Mouse (Mus musculus): Measurements from ENCODE around the gene Arhgef25.
A peak's percentile ranks its signal among the peaks of the same experiment; 100 is the strongest.

The Arhgef25 gene

DNA sequence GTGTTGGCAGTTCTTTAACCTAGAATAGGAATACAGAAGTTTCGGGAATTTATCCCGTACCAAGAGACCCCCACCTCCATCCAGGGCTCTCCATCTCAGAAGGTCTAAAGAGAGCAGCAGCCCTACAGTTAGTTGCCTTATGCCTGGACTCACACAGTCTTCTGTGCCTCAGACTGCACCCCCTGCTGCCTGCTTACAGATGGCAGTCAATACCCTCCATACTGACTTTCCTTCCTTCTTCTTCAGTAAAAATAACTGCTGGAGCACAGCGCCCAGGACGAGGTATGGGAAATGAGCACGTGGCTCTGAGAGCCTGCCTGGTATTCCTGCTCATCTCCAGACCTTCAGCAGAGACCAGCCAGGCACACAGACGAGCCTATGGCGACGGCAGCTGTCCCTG lies 10.4 kb upstream of the Arhgef25 start:
- H3K4me1 ChIP-seq (replicated peaks; ENCODE audit: low read depth, low read length) = peaks cover 67% of the 10 kb centered on the region
- no peaks in the 10 kb centered on the region for H3K27me3 ChIP-seq (ENCODE audit: insufficient read depth, low read length)
- no peaks in the 10 kb centered on the region for H3K9me3 ChIP-seq (ENCODE audit: low read length)
- H3K4me3 ChIP-seq (replicated peaks; ENCODE audit: low read length) = no peak overlapping the region
- TF ChIP-seq POU5F1 (IDR thresholded peaks at IDR 0.05; ENCODE audit: borderline replicate concordance, low read length) (no peak), CTCF (conservative IDR thresholded peaks at IDR 0.05; ENCODE audit: low read length) (no peak), NANOG (IDR thresholded peaks at IDR 0.05; ENCODE audit: borderline replicate concordance, low read length) (no peak)
- H3K36me3 ChIP-seq (ENCODE audit: insufficient read depth, low read length) = peaks cover 83% of the 10 kb centered on the region

DNA sequence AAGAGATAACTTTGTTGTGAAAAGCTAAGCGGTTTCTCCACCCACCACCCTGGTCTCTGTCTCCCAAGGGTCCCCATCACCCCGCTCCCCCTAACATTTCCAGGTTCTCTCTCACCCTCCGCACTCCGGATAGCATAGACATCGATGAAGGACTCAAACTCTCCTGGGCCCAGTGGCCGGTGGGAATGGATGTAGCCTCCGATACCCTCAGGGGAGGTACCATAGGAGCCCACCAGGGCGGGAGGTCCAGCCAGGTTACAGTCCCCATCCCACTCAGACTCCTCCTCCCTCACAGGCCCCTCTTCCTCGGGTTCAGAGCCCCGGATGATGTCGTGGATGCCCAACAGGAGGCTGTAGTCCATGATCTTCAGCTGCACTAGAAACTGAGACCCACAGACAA lies 9.6 kb upstream of the Arhgef25 start:
- H3K36me3 ChIP-seq (ENCODE audit: insufficient read depth, low read length) = peaks cover 75% of the 10 kb centered on the region
- H3K4me1 ChIP-seq (replicated peaks; ENCODE audit: low read depth, low read length) = peaks cover 66% of the 10 kb centered on the region
- no peaks in the 10 kb centered on the region for H3K9me3 ChIP-seq (ENCODE audit: low read length)
- H3K4me3 ChIP-seq (replicated peaks; ENCODE audit: low read length) = no peak overlapping the region
- TF ChIP-seq CTCF (conservative IDR thresholded peaks at IDR 0.05; ENCODE audit: low read length) (no peak), NANOG (IDR thresholded peaks at IDR 0.05; ENCODE audit: borderline replicate concordance, low read length) (no peak), POU5F1 (IDR thresholded peaks at IDR 0.05; ENCODE audit: borderline replicate concordance, low read length) (no peak)
- no peaks in the 10 kb centered on the region for H3K27me3 ChIP-seq (ENCODE audit: insufficient read depth, low read length)

DNA sequence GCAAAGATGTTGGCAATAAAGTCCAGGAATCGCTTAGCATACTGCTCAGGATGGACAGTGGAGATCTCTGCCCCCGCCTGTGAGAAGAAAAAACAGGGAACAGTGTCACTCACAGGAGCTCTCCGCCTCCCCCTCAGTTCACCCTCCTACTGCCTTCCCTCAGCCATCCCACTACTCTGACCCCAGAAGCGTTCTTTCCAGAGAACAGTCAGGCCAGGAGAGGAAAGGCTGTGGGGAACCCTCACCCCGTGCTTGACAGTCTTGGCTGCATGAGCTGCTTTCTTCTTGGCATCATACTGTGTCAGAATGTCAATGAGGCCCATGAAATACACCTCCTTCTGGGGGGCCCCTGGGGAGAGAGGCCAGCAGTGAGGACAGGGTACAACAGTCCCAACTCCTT lies 9.2 kb upstream of the Arhgef25 start:
- TF ChIP-seq NANOG (IDR thresholded peaks at IDR 0.05; ENCODE audit: borderline replicate concordance, low read length) (no peak), CTCF (conservative IDR thresholded peaks at IDR 0.05; ENCODE audit: low read length) (no peak), POU5F1 (IDR thresholded peaks at IDR 0.05; ENCODE audit: borderline replicate concordance, low read length) (no peak)
- no peaks in the 10 kb centered on the region for H3K27me3 ChIP-seq (ENCODE audit: insufficient read depth, low read length)
- peaks cover 71% of the 10 kb centered on the region for H3K36me3 ChIP-seq (ENCODE audit: insufficient read depth, low read length)
- no peak overlapping the region for H3K4me3 ChIP-seq (replicated peaks; ENCODE audit: low read length)
- H3K4me1 ChIP-seq (replicated peaks; ENCODE audit: low read depth, low read length) = peaks cover 68% of the 10 kb centered on the region
- no peaks in the 10 kb centered on the region for H3K9me3 ChIP-seq (ENCODE audit: low read length)

DNA sequence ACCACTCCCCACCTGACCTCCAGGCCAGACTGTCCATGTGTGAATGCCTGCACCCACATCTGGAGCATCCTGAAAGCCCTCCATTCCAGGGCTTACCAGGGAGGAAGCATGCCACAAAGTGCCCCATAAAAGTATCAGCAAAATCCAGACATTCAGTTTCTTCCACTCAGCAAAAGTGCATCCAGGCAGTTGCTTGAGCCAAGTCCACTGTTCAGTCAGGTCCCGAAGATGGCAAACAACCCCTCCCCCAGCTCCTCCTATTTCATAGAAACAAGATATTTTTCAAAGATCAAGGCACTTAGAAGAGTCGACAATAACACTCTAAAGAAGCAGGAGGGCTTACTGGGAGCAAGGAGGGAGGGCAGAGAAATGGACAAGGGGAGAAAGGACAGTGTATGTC lies 8.6 kb upstream of the Arhgef25 start:
- no peak overlapping the region for H3K4me3 ChIP-seq (replicated peaks; ENCODE audit: low read length)
- H3K27me3 ChIP-seq (ENCODE audit: insufficient read depth, low read length) = no peaks in the 10 kb centered on the region
- H3K9me3 ChIP-seq (ENCODE audit: low read length) = no peaks in the 10 kb centered on the region
- peaks cover 67% of the 10 kb centered on the region for H3K4me1 ChIP-seq (replicated peaks; ENCODE audit: low read depth, low read length)
- TF ChIP-seq NANOG (IDR thresholded peaks at IDR 0.05; ENCODE audit: borderline replicate concordance, low read length) = no peak
- no peak for TF ChIP-seq CTCF (conservative IDR thresholded peaks at IDR 0.05; ENCODE audit: low read length)
- TF ChIP-seq POU5F1 (IDR thresholded peaks at IDR 0.05; ENCODE audit: borderline replicate concordance, low read length) = no peak
- peaks cover 67% of the 10 kb centered on the region for H3K36me3 ChIP-seq (ENCODE audit: insufficient read depth, low read length)

DNA sequence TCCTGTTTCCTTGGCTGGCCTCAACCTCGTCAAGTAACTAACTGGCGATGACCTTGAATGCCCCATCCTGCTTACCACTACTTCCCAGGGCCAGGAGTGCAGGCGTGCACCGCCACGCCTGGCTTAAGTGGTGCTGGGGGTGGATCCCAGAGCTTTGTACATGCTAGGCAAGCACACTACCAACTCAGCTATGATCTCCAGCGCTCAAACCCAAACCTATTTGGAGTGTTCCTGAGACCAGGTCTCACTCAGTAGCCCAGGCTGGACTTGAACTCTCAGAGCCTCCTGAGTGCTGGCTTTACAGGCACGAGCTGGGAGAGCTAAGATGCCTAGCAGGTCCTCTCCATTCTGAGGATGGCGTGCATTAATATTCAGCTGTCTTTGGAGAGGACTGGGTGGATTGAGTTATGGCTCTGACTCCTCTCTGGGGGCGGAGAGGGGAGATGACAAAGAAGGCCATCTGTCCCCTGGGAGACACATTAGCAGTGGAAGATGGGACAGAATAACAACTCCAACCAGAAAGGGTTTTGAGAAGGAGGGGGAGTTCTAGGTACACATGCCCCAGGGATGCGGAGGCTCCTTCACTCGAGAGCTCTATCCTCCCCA lies 7.7 kb upstream of the Arhgef25 start:
- Histone ChIP-seq H3K27me3 (ENCODE audit: insufficient read depth, low read length) (no peaks in the 10 kb centered on the region), H3K36me3 (ENCODE audit: insufficient read depth, low read length) (peaks cover 67% of the 10 kb centered on the region), H3K4me1 (replicated peaks; ENCODE audit: low read depth, low read length) (peaks cover 67% of the 10 kb centered on the region), H3K4me3 (replicated peaks; ENCODE audit: low read length) (peak overlapping the region; percentile 32; the same call in 1 of the 2 replicates), H3K9me3 (ENCODE audit: low read length) (no peaks in the 10 kb centered on the region)
- TF ChIP-seq NANOG (IDR thresholded peaks at IDR 0.05; ENCODE audit: borderline replicate concordance, low read length) (no peak), CTCF (conservative IDR thresholded peaks at IDR 0.05; ENCODE audit: low read length) (no peak), POU5F1 (IDR thresholded peaks at IDR 0.05; ENCODE audit: borderline replicate concordance, low read length) (no peak)

DNA sequence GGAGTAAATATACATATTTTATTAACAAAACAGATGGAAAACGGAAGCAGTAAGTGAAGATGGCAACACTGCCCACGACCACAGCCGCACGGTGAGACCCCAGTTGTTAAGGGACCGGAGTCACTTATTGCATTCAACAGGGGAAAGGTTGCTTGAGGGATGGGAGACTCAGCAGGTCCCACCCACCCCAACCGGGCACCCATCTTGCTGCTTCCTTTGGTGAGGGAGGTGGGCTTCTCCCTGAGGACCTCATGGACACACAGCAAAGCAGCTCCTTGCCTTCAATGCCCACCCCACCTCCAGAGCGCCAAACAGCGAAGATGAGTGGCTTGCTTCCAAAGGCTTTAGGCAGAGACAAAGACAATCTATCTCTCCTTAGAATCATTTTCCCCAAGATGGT lies 7.2 kb upstream of the Arhgef25 start:
- H3K36me3 ChIP-seq (ENCODE audit: insufficient read depth, low read length) = peaks cover 66% of the 10 kb centered on the region
- H3K4me3 ChIP-seq (replicated peaks; ENCODE audit: low read length) = 0 out of 2 replicates have a peak overlapping the region, but pooled peaks have one; percentile 32
- H3K27me3 ChIP-seq (ENCODE audit: insufficient read depth, low read length) = no peaks in the 10 kb centered on the region
- no peaks in the 10 kb centered on the region for H3K9me3 ChIP-seq (ENCODE audit: low read length)
- peaks cover 71% of the 10 kb centered on the region for H3K4me1 ChIP-seq (replicated peaks; ENCODE audit: low read depth, low read length)
- TF ChIP-seq NANOG (IDR thresholded peaks at IDR 0.05; ENCODE audit: borderline replicate concordance, low read length) = no peak
- TF ChIP-seq CTCF (conservative IDR thresholded peaks at IDR 0.05; ENCODE audit: low read length) = no peak
- no peak for TF ChIP-seq POU5F1 (IDR thresholded peaks at IDR 0.05; ENCODE audit: borderline replicate concordance, low read length)

DNA sequence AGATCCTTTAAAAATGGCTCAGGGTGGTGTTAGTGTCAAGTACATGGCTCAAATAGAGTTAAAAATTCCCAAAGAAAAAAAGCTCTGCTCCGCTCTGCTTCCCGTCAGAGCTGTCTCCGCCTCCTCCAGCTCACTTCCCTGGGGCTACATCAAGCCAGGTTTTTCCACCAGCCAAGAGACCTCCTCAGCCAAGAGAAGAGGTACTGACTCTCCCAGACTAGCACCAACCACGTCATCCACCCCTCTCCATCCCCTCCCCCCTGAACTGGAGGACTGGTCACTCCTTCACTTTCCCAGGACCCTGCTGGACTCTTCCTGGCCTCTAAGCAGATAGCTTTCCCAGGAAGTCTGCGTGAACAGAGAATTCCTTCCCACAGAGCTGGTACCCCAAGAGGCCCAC lies 6.5 kb upstream of the Arhgef25 start:
- peaks cover 65% of the 10 kb centered on the region for H3K36me3 ChIP-seq (ENCODE audit: insufficient read depth, low read length)
- H3K4me3 ChIP-seq (replicated peaks; ENCODE audit: low read length) = peak overlapping the region; percentile 94
- no peaks in the 10 kb centered on the region for H3K9me3 ChIP-seq (ENCODE audit: low read length)
- H3K4me1 ChIP-seq (replicated peaks; ENCODE audit: low read depth, low read length) = peaks cover 77% of the 10 kb centered on the region
- TF ChIP-seq NANOG (IDR thresholded peaks at IDR 0.05; ENCODE audit: borderline replicate concordance, low read length) (no peak), POU5F1 (IDR thresholded peaks at IDR 0.05; ENCODE audit: borderline replicate concordance, low read length) (no peak), CTCF (conservative IDR thresholded peaks at IDR 0.05; ENCODE audit: low read length) (no peak)
- H3K27me3 ChIP-seq (ENCODE audit: insufficient read depth, low read length) = no peaks in the 10 kb centered on the region

DNA sequence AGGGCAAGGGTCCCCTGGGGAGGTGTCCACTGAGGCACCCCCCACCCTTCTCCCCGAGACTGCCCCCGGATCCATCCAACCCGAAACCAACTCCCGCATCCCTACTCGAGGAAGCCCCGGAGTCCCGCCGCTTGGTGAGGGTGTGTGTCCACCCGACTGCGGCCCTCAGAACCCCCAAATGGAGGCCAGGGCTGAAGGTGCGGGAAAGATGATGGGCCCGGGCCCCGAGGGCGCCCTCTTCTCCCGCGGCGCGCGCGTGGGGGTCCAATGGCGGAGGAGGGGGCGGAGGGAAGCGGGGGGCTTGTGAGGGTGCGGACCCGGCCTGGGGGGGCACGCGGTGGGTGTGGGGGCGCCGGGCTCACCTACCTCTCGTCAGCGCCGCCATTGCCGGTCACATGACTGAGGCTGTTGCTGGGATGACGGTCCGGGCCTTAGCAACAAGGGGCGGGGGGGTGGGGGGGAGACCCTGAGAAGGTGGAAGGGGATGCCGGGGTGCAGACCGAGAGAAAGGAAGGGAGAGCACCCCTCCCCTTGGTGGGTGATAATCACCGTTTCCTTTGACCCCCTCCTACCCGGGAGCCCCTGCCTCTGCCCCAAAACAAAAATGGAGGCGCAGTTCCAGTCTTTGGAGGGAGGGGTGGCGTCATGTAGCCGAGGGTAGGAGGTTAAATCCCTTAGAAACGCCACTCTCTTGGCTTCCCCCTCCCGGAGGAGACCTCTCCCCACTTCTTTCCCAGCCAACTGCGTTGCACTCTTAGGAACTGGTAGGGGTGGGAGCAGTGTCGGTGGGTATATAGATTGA lies 5.6 kb upstream of the Arhgef25 start, which contains the start of gene Dtx3:
TSS of gene Dtx3 (minus strand) at position 401 of the 802 bp plus-strand sequence.
- peaks cover 65% of the 10 kb centered on the region for H3K36me3 ChIP-seq (ENCODE audit: insufficient read depth, low read length)
- TF ChIP-seq CTCF (conservative IDR thresholded peaks at IDR 0.05; ENCODE audit: low read length) (no peak), NANOG (IDR thresholded peaks at IDR 0.05; ENCODE audit: borderline replicate concordance, low read length) (no peak), POU5F1 (IDR thresholded peaks at IDR 0.05; ENCODE audit: borderline replicate concordance, low read length) (no peak)
- H3K27me3 ChIP-seq (ENCODE audit: insufficient read depth, low read length) = no peaks in the 10 kb centered on the region
- H3K9me3 ChIP-seq (ENCODE audit: low read length) = no peaks in the 10 kb centered on the region
- H3K4me1 ChIP-seq (replicated peaks; ENCODE audit: low read depth, low read length) = peaks cover 86% of the 10 kb centered on the region
- peak within 1 kb of the TSS; percentile 94 for H3K4me3 ChIP-seq (replicated peaks; ENCODE audit: low read length)

Data from E14TG2a.4 (cell line).